Mouse (Mus musculus): ENCODE measurements at regions not wholly inside any gene's neighbourhood (a gene's known extent, or its start where the extent isn't known, plus 50 kb on each side); places are given as distances from the start of the nearest gene placed in this dataset.

GRCm38 (mm10) chr9:5673551-5673950, 328.3 kb downstream of the Casp12 start:
- TF ChIP-seq HCFC1 (IDR thresholded peaks at IDR 0.05; ENCODE audit: borderline replicate concordance, insufficient read depth, low read length) (no peak), MAFK (IDR thresholded peaks at IDR 0.05; ENCODE audit: insufficient read depth, low read depth, low read length) (no peak)

All from ES-E14 (cell line).